Mouse (Mus musculus): ENCODE measurements around the gene Gfap.

DNA sequence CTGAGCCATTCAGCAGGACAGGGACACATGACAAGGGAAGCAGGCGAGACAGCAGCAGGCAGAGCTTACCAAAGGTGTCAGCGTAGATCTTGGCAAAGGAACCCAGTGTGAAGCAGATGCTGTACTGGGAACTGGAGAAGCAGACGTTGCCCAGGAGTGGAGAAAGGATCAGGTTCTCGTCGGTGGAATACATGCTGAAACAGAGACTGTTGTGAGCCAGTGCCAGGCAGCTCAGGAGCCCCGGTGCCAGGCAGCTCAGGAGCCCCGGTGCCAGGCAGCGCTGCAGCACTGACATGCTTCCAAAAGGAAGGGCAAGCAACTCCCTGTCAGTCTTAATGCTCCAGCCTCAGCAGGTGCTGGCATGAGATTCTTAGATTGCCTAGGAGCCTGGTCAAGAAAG lies 40.8 kb downstream of the Gfap start:
- TF ChIP-seq CTCF (IDR thresholded peaks at IDR 0.05; ENCODE audit: low read depth), result no peak
- no peak for TF ChIP-seq EP300 (IDR thresholded peaks at IDR 0.05; ENCODE audit: low read depth)

Measured in heart, postnatal 0 days (tissue).